Mouse (Mus musculus) adrenal gland, postnatal 25 days (tissue): ENCODE results near the gene Cstb. TPM values are rescaled to one million over a fixed set of nuclear protein-coding genes. Genes with fewer than 3 reads are reported as not detected.
"Not testable (repeated sequence)": the region's sequence is repeated elsewhere in the genome, so short reads cannot be mapped to it uniquely, and the experiment has no call there.

Source experiments
- DNase-seq: peaks from one replicate; pipeline ENCODE4 v3.0.0; 2021; ENCODE audit warnings: mixed read lengths
- long read RNA-seq: library from polyadenylated mRNA; stranded (forward); transcript quantifications from one replicate; pipeline ENCODE4 v2.0.0, GENCODE M21; 2021
- total RNA-seq: library from RNA; stranded (reverse); gene quantifications from 2 replicates; pipeline ENCODE4 v1.2.3, GENCODE M21; 2021

Gene Cstb
- total RNA-seq = 257 and 265 TPM in 2 replicates
- long read RNA-seq, transcript Cstb-201 (3 exons, 603 nt) = major isoform, 225 of 258 reads
- long read RNA-seq, partial matches to known transcripts = 0 of 258 reads
- long read RNA-seq, other reads (novel, unspliced or antisense) = 33 of 258 reads

- peak; percentile 88 for DNase-seq
Measured at GRCm38 (mm10) chr10:78425181-78426041, at the start of gene Cstb. TSS of gene Cstb (plus strand) at chr10:78425669.

DNA sequence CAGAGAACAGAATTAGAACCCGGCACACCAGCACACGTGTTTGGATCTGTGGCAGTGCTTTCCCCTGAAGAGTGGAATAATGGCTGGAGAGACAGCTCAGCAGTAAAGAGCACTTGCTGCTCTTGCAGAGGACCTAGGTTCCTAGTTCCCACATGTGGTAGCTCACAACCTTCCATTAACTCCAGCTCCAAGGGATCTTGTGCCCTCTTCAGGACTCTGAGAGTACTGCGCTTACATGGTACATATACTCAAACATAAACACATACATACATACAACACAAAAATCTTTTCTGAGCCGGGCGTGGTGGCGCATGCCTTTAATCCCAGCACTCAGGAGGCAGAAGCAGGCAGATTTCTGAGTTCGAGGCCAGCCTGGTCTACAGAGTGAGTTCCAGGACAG is 47.0 kb upstream of the Cstb start:
- no peak for DNase-seq

GRCm38 (mm10) chr10:78383567-78383966 is 41.9 kb upstream of the Cstb start:
- no peak for DNase-seq

GRCm38 (mm10) chr10:78385520-78385919 is 39.9 kb upstream of the Cstb start:
- no peak for DNase-seq

DNA sequence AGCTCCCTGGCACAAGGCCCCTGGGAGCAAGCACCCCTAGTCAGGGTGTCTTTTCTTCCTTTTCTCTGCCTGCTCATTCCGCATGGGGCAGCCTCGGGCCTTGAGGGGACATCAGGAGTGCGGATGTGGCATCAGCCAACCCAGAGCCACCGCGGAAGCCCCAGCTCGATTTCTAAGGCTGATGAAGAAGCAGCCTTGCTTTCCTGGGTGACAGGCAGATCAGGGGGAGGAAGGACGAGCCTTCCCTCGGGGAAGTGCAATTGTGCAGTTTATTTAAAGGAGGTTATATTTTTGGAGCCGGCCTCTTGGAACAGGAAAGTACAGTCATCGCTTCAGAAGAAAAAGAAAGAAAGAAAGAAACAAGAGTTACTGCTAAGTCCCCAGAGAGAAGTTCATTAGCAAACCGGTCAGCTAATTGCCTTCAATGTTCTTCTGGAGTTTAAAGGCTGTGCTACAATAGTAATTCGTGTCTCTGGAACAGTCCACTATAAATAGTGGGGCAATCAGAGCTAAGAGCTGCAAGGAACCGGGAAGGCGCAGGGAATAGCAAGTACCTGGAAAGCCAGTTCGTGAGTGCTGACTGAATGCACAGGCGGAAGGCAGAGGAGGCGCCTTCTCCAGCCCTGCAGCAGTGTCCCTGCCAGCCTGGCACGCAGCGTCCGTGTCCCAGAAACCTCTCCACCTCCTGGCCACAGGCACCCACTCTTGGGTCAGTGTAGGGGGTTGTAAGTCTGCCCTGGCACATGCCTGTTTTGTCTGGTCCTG is 37.1 kb upstream of the Cstb start:
- no peak for DNase-seq

- no peak for DNase-seq
Measured at GRCm38 (mm10) chr10:78390982-78391470, 34.4 kb upstream of the Cstb start.

- peak; percentile 87 for DNase-seq
Measured at GRCm38 (mm10) chr10:78392072-78392471, 33.4 kb upstream of the Cstb start.

DNA sequence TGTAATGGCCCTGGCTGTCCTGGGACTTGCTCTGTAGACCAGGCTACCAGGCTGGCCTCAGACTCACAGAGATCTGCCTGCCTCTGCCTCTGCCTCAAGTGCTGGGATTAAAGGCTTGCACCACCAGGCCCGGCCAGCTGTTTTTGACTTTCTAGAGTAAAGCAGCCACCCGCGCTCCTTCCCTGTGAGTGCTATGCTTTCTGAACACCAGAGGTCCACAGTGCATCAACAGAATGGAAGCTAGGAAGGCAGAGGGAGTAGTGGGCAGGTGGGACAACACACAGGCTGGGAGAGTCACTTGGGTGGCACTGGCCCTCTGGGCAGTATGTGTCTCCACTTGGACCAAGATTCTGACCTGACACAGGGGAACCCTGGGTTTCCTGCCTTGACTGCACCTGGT is 30.1 kb upstream of the Cstb start:
- no peak for DNase-seq

DNA sequence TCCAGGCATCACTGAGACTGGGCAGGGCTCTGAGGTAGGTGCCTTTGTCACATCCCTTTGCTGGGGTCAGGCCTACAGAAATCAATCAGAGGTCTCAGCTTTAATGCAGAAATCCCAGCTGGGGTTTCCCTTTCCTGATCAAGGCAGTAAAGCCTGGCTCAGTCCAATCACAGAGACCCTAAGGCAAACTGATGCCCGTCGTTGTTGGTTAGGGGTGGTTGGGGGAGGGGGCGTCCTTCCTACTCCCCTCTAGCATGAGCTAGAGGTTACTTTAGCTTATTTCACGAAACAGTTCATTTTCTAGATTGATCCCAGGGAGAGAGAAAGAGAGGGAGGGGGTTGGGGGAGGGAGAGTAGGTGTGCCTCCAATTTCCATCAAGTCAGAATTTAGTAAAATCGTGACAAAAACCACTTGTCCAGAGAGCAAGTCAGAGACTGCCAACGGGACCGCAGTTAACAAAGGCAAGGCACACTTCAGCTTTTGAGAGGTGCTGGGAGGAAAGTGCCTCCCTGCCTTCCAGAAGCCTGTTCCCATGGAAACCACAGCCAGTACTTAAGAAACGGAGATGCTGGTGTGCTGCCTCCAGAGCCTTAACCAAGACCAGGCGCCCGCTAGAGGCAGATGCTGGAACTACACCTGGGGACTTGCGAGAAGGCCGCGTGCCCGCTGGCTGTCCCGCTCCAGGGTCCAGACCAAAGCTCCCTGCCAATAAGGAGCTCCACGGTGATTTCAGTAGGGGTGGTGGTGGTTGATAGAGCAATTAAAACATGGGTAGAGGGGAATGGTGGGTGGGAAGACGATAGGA is 29.4 kb upstream of the Cstb start:
- DNase-seq = peak; percentile 94

- no peak for DNase-seq
Measured at GRCm38 (mm10) chr10:78396625-78396885, 28.9 kb upstream of the Cstb start.

- DNase-seq = peak; percentile 67
Measured at GRCm38 (mm10) chr10:78399090-78399657, 26.3 kb upstream of the Cstb start.

DNA sequence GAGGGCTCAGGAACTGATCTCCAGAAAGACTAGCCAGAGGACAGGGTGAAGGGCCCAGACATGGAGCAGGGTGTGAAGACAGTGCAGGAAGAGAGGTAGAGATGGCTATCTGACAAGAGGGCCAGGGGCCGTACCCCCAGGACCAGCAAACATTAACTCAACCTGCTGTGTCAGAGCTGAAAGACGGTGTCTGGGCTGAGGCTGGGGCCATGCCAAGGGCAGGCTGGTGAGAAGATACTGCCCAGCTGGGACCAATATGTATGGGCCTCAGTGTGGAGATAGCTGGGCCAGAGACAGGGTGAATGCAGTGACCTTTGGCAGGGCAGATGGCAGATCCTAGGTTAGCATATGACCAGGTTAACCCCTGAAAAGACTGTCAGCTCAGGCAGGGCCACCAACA is 24.3 kb upstream of the Cstb start:
- DNase-seq = no peak

DNA sequence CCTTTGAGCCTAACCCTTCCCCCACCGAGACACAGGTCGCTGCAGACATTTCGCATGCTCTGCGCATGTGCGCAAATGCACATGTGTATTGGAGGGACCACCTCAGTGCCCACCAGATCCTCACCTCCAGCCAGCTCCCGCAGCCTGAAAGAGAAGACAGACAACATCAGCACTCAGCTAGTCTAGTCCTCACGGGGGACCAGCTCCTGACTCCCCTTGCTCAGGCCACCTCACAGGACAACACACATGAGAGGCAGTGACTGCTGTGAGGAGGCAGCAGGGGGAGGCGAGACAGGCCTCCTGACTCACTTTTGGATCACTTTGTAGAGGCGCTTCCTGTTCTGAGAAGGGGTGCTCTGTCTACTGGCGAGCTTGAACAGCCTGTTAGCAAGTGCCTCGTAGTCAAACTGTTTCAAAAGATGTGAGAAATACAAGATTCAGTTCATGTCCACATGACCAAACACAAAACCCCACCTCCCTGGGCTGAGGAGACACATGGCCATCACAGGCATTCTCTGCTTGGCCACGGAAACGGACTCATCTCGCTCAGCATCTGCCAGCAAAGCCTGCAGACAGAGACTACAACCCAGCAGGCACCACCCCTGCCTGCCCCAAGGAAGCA is 23.1 kb upstream of the Cstb start:
- DNase-seq = no peak

DNA sequence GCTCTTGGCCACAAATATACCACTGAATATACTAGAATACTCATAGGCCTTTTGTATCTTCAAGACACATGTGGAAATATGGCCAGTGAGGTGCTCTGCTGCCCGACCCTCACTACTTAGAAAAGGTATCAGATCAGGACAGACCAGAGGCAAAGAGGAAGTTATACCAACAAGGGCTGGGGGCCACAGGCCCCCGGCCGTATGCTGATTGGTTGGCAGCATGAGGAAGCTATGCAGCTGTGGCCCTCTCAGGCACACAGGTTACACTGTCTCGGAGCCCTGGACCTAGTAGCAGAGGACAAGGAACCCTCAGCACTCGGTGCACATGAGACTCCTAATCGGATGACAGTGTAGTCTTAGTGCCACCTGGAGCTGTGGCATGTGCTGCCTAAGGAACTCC is 19.3 kb upstream of the Cstb start:
- DNase-seq = no peak

DNA sequence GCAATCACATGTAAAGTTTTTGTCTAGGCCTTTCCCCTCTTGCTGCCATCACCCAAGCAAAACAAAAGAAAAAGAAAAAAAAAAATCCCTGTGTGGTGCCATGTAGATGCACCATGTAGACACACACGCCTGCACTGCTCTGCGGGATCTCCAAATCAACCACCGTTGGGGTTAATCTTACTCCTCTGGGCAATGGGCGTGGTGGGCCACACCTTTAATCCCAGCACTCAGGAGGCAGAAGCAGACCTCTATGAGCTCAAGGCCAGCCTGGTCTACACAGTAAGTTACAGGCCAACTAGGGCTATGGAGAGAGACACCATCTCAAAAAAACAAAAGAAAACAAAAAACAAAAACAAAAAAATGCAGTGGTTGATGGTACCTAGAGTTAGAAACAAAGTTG is 18.3 kb upstream of the Cstb start:
- DNase-seq = no peak

DNA sequence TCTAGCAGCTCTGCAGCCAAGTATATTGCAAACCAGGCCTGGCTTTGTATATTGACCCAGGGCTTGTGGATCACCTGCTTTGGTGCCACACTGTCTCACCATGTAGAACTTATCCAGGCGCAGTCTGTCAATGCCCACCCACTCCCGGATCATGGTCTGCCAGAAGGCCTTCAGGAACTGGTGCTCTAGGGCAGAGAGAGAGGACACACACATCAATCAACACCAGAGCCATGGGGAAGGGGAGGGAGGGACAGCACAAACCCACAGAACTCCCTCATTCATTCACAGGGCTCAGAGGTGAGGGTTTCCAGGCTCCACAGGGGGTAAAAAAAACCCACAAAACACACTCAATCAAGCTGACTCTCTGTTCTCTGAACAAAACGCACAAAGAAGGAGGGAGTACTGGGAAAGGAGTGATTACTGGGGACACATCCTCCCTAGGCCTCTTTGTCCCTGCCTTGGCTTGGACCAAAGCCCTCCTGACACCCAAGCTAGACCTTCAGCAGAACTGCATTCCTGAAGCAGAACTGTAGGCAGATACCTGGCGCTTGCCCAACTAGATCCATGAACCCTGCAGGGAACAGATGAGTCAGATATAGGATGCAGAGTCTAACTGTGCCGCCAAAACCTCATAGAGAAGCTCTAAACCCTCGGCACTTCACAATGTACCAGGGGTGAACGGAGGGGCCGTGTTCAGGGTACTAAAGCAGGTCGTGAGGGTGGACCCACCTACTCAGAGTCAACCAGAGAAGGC is 16.3 kb upstream of the Cstb start:
- peak; percentile 74 for DNase-seq

- no peak for DNase-seq
Measured at GRCm38 (mm10) chr10:78411851-78412250, 13.6 kb upstream of the Cstb start.

- DNase-seq = peak; percentile 91
Measured at GRCm38 (mm10) chr10:78412319-78413151, 12.9 kb upstream of the Cstb start, which contains the start of gene Rrp1. TSS of gene Rrp1 (minus strand) at chr10:78413043.

GRCm38 (mm10) chr10:78413152-78413520 is 12.3 kb upstream of the Cstb start:
- no peak for DNase-seq

DNA sequence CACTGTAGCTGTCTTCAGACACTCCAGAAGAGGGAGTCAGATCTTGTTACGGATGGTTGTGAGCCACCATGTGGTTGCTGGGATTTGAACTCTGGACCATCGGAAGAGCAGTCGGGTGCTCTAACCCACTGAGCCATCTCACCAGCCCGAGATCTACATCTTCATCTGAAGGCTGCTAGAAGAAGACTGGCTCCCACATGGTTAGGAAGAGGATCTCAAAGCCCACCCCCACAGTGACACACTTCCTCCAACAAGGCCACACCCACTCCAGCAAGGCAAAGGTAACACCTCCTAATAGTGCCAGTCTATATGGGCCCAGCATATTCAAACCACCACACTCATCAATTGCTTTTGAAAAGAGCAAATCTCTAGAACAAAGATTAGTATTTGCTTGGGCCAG is 10.5 kb upstream of the Cstb start:
- DNase-seq = not testable (repeated sequence)
